Mouse (Mus musculus) kidney, postnatal 4 days (tissue): Measurements from ENCODE around the gene Col8a1.

ENCODE experiments used
- DNase-seq, 2 experiments: peaks; one replicate each; pipeline ENCODE4 v3.0.0; 2021; ENCODE audit warnings: mixed read lengths in 2 of 2

The Col8a1 gene

DNA sequence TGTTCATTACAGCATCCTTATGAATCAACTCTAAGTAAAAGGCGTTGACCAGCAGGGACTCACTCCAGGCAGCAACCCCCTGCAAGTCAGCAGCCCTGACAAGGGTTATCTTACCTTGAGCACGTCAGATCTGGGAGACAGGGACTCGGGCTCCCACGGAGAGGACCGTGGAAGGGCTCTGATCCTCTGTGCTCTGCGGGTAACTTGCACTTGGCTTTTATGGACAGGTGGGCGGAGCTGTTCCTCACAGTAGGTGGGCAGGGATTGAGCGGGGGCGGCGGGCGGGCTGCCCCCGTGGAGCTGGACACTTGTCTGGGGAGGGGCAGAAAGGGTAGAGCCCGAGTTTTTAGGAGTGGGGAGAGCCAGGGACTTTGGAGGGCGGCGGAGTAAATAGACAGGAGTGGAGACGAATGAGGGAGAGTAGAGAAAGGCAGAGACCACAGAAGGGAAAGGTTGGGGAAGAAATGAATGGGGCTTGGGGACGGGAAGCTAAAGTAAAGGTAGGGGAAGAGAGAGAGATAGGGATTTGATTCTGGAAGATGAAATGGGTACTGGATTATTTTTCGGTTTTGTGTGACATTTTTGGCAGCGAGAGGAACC, at the start of gene Col8a1:
TSS of gene Col8a1 (minus strand) at position 212 of the 600 bp plus-strand sequence.
- DNase-seq: peak; percentile 9 to 25

DNA sequence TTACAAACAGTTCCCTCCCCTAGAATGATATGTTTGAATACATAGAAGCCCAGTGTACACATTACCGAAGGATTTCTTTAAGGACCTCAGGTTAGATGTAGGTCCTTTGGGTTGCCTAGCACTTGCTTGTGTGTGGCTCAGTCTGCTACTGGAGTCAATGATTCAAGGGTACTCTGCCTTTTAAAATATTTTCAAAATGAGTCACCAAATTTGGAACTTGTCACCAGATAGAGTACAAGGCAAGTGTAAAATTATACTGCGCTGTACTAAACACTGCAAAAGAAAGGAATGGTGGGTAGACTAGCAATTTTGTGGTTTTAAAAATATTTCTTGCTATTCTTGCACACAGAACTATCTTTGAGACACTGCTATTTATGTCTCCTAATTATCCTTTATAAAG, 47.3 kb upstream of the Col8a1 start:
- no peak for DNase-seq

GRCm38 (mm10) chr16:57796321-57796720, 41.8 kb upstream of the Col8a1 start:
- peak; percentile 30 to 41 for DNase-seq

DNA sequence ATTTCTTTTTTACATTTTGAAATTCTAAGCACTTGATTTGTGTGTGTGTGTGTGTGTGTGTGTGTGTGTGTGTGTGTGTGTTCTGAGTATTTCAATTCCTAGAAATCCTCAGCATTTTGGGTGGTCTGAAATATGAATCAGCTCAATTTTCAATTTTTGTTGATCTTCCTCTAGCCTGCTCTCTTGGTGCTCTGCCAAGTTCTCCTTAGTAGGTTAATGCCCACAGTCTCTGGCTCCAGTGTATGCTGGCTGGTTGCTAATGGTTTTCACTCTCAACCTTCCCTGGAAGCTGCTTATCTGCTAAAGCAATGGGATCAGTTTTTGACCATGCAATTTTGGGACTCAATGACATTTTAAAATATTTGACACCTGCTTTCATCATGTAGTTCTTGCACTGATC, 24.5 kb upstream of the Col8a1 start:
- no peak for DNase-seq

DNA sequence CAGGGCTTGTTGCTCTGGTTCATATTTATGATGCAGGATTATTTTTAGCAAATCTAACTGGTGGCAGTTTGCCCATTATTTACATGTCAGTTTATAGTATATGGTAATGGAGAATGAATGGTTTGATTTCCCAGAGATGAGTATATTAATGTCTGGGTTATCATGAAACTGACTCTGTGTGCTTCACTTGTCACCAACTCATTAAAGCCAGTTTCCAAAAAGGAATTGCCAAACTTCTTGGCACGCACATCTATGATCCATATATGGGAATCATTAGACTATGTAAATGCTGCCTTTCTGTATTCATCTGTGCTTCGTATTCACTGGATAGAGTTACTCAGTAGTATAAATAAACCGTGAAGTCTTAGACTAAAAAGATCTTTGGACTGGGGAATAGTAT, 11.1 kb upstream of the Col8a1 start:
- DNase-seq: no peak

- DNase-seq: no peak
Observed at GRCm38 (mm10) chr16:57759862-57760261, 5.3 kb upstream of the Col8a1 start.

DNA sequence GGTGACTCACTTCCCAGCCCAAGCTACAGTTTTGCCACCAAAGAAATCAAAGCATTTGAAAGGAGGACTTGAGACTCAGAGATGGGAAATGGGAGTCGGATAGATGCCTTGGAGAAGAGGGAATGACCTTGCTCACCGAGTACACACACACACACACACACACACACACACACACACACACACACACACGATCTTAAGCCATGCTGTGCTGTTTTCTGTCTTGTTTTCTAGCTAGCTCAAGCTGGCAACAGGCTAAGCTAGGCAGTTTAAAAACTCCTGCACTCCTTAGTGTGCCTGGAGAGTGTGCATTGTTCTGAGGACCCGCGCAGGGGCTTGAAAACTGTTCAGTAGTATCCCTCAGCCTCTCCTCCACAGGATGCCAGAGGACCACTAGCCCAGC, 1.2 kb upstream of the Col8a1 start:
- no peak for DNase-seq

GRCm38 (mm10) chr16:57755241-57755640, 704 bp upstream of the Col8a1 start:
- DNase-seq: peak; percentile 20 to 34

- DNase-seq: no peak
Observed at GRCm38 (mm10) chr16:57753539-57754280, 827 bp downstream of the Col8a1 start.

- peak in 1 of 2 experiments; percentile 29 for DNase-seq
Observed at GRCm38 (mm10) chr16:57750549-57750948, 4.0 kb downstream of the Col8a1 start.

- DNase-seq: no peak
Observed at GRCm38 (mm10) chr16:57748093-57748492, 6.4 kb downstream of the Col8a1 start.

GRCm38 (mm10) chr16:57747357-57748056, 7.0 kb downstream of the Col8a1 start:
- no peak for DNase-seq

- DNase-seq: no peak
Observed at GRCm38 (mm10) chr16:57740169-57740568, 14.4 kb downstream of the Col8a1 start.

GRCm38 (mm10) chr16:57734942-57735341, 19.6 kb downstream of the Col8a1 start:
- DNase-seq: no peak

GRCm38 (mm10) chr16:57733545-57733944, 21.0 kb downstream of the Col8a1 start:
- DNase-seq: no peak

GRCm38 (mm10) chr16:57733139-57733538, 21.4 kb downstream of the Col8a1 start:
- DNase-seq: no peak

DNA sequence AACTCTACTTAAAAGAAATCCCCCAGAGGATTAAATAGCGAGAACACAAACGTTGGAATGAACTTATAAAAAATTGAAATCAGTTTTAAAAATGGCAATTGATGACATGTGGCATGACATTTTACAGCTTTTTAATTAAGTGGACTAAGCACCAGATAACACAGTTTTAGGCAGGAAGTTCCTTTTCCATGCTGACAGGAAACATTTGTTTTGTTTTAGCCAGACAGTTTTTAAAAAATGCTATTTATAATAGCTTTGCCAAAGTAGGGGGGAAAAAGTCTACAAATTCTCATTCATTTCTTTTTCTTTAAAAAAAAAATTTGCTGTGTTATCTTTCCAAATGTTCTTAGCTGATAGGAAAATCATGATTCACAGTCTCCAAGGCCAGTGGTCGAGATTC, 29.6 kb downstream of the Col8a1 start:
- DNase-seq: peak; percentile 28 to 32

- DNase-seq: peak in 1 of 2 experiments; percentile 10
Observed at GRCm38 (mm10) chr16:57718982-57719381, 35.6 kb downstream of the Col8a1 start.

GRCm38 (mm10) chr16:57698733-57699132, 55.8 kb downstream of the Col8a1 start:
- DNase-seq: no peak

DNA sequence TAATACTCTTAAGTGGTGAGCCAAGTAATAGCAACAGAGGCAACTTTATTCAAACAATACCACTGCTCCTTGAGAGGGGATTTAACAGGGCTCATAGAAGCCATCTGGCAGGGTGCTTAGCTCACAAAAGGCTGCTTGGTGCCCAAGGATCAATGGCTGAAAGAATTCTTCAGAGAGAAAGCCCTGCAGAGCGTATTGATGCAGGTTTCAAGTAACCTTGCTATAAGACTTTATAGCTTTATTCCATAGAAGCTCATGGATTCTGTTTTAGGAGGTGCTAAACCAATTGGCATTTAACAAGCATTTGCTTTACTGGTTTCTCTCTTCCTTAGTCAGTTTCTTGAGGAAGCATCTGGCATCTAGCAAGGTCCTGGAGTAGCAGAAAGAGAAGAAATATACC, 59.8 kb downstream of the Col8a1 start:
- no peak for DNase-seq

DNA sequence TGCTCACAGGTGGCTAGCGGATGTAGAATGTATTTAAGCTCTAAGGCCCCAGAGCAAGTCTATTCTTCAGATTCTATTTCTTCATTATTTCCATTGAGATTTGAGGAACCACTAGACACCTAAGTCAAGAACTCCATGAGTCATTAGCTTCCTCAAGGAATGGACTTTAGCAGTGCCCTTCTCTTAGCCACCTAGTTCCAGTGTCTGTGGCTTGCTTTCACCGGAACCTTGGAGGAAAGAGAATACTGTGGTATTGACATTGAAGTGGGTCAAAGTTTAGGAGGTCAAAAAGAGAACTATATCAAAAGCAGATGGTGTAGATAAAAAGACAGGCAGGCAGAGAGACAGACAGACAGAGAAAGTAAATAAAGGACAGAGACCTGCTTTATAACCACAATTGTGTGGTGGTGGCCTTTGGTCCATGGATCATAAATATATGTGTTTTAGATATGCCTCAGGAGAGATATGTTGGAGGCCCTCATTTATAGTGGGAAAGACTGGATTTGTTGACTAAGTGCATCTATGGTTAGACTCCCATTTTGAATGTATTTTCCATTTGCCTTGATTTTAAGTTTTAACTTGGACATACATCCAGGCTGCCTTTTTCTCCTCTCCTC, 60.5 kb downstream of the Col8a1 start:
- no peak for DNase-seq

GRCm38 (mm10) chr16:57685790-57686399, 68.6 kb downstream of the Col8a1 start:
- no peak for DNase-seq

DNA sequence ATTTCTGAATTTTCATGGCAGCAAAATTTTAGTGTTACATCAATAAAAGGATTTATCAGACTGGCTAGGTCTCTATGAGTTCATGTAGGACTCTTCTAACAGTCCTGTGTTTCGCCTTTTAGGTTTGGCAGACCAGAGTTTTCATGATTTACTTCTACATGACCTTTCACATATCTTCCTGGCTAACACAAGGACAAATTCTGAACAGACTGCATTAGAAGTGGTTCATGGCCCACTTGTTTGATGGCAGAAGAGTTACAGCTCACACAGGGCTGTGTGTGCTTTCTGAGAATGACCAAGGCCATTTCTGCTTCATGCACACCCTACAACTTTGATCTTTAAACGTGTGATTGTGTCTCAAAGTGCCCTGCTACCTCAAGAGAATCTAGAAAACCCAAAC, 82.3 kb downstream of the Col8a1 start:
- DNase-seq: no peak
